Mouse (Mus musculus): Measurements from ENCODE around the gene Slc17a7.
A peak's percentile ranks its signal among the peaks of the same experiment; 100 is the strongest.
"Not testable (repeated sequence)": the region's sequence is repeated elsewhere in the genome, so short reads cannot be mapped to it uniquely, and the experiment has no call there.

Gene Slc17a7

GRCm38 (mm10) chr7:45163735-45164490 is at the start of gene Slc17a7:
Slc17a7 (plus strand) TSS chr7:45163949.
- DNase-seq (ENCODE audit: low read depth): no peak

GRCm38 (mm10) chr7:45117566-45117965 is 46.2 kb upstream of the Slc17a7 start:
- no peak for DNase-seq (ENCODE audit: low read depth)

DNA sequence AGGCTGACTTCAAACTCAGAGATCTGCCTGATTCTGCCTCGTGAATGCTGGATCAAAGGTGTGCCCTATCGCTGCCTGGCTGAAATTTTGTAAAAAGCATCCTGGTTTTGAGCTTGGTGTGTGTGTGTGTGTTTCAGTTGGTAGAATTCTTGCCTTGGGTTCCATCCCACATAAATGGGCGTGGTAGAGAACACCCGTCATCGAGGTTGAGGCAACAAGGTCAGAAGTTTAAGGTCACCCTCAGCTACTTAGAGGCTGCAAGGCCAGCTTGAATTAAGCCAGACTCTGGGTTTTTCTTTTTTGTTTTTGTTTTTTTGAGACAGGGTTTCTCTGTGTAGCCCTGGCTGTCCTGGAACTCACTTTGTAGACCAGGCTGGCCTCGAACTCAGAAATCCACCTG is 45.4 kb upstream of the Slc17a7 start:
- DNase-seq (ENCODE audit: low read depth): no peak

- DNase-seq (ENCODE audit: low read depth): no peak
Observed at GRCm38 (mm10) chr7:45119780-45120709, 43.7 kb upstream of the Slc17a7 start.

DNA sequence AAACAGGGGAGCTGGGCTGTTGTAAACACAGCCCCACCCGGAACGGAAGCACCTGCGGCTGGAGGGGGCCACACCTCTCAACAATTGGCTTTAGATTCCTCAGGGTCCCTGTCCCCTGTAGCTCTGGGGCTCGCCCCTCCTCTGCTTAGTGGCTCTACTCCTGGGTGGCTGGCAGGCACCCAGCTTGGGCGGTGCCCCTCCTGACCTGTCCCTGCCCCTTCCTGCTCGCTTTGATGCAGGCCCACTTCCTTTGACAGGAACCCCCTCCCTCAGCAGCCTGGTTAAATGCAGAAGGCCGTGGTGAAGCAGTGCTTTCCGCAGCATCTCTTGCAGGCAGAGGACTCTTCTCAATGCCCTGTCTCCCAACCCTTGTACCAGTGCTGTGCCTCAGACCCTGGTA is 42.3 kb upstream of the Slc17a7 start:
- DNase-seq (ENCODE audit: low read depth): no peak

GRCm38 (mm10) chr7:45121966-45122365 is 41.8 kb upstream of the Slc17a7 start:
- no peak for DNase-seq (ENCODE audit: low read depth)

GRCm38 (mm10) chr7:45122561-45123185 is 41.1 kb upstream of the Slc17a7 start:
- DNase-seq (ENCODE audit: low read depth): no peak

DNA sequence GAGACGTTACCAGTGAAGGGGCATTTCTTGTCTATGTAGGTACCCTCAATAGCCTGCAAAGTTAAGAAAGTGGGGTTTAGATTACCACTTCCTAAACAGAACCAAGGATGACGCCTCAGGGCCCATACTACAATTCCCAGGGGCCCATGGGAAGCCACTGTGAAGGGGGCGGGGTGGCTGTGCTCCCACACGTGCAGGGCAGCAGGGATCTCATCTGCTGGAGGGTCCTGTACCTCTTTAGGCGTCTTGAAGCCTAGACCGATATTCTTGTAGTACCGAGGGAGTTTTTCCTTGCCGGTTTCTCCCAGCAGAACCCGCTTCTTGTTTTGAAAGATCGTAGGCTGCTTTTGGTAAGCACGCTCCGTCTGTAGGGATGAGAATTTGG is 40.6 kb upstream of the Slc17a7 start:
- DNase-seq (ENCODE audit: low read depth): no peak

DNA sequence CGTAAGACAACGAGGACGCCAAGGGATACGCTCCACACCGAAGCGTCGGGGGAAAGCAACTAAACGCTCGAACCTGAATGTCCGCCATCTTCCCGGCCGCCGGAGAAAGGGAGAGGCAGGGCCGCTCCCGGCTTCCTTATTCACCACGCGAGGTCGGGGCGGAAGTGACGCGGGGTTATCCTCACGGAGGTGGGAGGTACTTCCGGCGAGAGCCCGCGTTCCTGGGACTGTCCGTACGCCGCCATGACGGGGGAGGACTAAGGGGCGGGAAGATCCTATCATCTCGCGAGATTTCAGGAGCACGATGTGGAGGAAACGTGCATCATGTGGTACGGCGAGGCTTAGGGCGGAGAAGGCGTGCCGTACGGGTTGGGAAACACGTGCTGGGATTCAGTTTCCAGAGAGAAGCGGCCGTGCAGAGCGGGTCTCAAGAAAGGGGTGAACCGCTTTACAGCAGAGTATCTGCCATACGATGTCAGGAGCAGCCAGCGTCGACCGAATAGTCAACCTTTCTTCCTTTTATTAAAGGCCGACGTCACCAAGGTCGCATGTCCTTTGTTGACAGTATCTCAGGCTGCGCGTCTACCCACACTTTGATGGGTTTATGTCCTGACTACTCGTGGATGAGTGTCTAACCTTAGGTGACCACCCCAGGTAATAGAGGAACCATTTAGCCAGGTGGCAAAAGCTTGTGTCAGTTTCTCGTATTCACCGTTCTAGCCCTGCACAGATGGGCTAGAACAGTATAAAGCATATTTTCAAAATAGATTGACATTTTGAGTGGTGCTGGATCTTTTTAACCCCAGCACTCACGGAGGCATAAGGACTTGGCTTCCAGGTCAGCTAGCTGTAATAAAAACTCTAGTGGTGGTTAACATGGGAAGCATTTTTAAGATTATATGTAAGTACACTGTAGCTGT is 39.3 kb upstream of the Slc17a7 start, which contains the start of gene Rps11:
TSS of gene Rps11 (minus strand) at position 216 of the 920 bp plus-strand sequence.
- peak; percentile 100 for DNase-seq (ENCODE audit: low read depth)

DNA sequence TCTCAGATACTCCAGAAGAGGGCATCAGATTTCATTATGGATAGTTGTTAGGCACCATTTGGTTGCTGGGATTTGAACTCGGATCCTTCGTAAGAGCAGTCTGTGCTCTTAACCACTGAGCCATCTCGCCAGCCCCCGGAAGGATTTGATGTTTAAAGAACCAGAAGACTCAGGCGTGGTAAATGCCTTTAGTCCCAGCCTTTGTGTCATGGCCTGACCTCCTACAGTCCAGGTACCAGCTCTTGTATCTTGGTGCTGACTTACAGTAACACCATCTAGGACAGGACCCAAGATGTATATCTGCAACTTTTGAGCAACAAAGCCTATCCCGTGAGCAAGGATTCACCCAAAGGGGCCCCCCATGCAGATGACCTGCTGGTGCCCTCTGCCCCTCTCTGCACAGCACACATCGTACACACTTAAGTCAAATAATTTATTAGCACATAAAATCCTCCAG is 38.6 kb upstream of the Slc17a7 start:
- no peak for DNase-seq (ENCODE audit: low read depth)

DNA sequence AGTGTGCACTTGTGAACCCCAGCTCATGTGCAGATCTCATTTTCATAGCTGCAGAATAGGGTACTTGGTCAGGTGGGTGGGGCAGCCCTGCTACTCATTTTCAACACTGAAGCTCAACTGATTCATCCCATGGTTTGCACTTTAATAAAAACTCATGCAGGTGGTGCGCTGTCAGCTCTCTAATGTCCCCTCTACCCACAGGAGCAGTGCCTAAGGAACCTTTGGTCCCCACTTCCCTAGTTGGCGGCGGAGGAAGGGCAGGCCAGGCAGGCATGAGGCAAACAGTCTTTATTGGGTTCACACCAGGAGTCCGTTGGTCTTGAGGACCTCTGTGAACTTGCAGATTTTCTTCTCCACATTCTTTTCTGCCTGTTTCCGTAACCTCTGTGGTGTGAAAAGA is 38.1 kb upstream of the Slc17a7 start:
- not testable (repeated sequence) for DNase-seq (ENCODE audit: low read depth)

- no peak for DNase-seq (ENCODE audit: low read depth)
Observed at GRCm38 (mm10) chr7:45126147-45126843, 37.5 kb upstream of the Slc17a7 start.

DNA sequence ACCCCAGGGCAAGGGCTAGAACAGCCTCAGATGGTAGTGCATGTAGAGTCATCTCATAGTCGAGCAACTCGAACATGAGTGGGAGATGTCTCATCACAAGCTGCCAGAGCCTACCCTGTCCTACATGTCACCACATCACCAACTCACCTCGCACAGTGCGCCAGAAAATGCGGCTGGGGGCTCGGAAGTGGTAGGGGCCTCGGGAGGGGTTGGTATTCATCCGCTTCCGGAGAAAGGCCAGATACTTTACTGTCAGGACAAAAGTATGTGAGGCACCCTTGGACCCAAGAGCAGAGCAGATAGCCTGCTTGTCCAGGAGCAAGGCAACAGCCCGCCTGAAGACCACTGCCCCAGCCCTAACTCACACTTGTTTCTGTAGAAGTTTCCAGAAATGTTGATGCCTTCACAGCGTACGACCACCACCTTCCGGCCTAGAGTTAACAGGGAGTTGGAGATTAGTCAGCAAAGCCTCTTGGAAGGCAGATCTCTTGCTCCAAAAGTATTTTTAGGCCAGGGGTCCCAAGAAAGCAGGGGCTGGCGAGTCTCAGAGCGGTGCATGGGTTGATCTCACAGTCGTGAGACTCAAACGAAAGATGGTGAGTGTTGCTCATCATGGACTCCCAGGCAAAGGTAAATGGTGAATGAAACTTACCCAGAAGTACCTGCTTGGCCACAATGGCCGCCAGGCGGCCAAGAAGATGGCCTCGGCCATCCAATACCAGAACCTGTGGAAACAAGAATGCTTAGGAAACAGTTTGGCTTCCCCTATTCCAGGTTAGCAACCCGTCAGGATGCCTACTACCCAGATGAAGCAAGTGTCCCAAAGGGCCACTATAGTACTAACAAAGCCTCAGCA is 36.7 kb upstream of the Slc17a7 start:
- no peak for DNase-seq (ENCODE audit: low read depth)

GRCm38 (mm10) chr7:45127700-45128224 is 36.0 kb upstream of the Slc17a7 start:
- no peak for DNase-seq (ENCODE audit: low read depth)

- DNase-seq (ENCODE audit: low read depth): peak; percentile 97
Observed at GRCm38 (mm10) chr7:45128624-45129246, 35.0 kb upstream of the Slc17a7 start, which contains the start of gene Rpl13a. Rpl13a (minus strand) TSS chr7:45128761.

DNA sequence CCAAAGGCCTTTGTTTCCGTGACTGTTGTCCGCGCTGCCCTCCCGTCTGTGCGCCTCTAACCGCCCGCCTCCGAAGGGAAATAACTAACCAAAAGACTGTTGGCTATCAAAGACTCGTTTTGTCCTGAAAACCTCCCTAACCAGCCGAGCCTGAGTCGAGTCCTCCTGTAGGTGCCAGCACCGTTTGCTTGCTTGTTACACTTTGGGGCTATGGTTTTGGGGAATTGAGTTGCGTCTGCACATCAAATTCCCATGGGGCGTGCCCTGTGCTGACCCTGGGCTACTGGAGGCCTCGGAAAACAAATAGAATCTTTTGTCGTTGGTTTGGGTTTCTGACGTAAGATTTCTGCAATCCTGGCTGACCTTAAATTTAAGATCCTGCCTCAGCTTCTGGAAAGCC is 34.4 kb upstream of the Slc17a7 start:
- DNase-seq (ENCODE audit: low read depth): no peak

GRCm38 (mm10) chr7:45129776-45130512 is 33.8 kb upstream of the Slc17a7 start:
- no peak for DNase-seq (ENCODE audit: low read depth)

DNA sequence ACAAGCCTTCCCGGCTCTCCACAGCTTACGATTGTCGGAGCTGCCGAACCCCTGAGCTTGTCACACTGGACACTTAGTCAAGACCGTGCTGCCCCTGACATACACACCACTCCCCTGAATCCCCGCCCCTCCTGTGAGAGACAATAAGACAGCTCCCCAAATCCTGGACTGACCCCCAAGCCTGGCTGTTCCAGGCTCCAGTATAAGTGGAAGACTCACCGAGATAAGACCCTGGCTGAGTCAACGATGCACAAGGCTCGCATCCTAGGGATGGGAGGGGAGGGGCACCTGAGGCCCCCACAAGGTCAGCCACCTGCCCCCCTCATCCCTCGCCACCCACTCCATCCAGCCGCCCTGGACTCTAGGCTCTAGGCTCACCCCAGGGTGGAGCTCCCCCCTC is 31.9 kb upstream of the Slc17a7 start:
- no peak for DNase-seq (ENCODE audit: low read depth)

Data from c-Kit-positive CD71-negative TER-119-negative erythroid progenitor cells, embryonic 14.5 days (primary cell).